In genomic region chr3:131237785-131238633, GRCm38 (mm10) we compare ENCODE assay signal across 7 mouse cellular contexts. TPM values are rescaled to one million over a fixed set of nuclear protein-coding genes. Genes with fewer than 3 reads are reported as not detected.
A peak's percentile ranks its signal among the peaks of the same experiment; 100 is the strongest.
DNase-seq lines count a peak whose midpoint lies in the region; ATAC-seq lines count a peak whose summit lies in the region.

No protein-coding gene starts in this region.

- no peaks in the 10 kb centered on the region for H3K9me3 ChIP-seq in intestine, embryonic 16.5 days (ENCODE audit: control insufficient read depth, low read length)
- H3K9me3 ChIP-seq in midbrain, embryonic 11.5 days (ENCODE audit: control insufficient read depth, low read length): no peaks in the 10 kb centered on the region

- no peaks in the 10 kb centered on the region for H3K27me3 ChIP-seq in intestine, embryonic 16.5 days (replicated peaks; ENCODE audit: control insufficient read depth, insufficient read depth, low read length)
- H3K27me3 ChIP-seq in midbrain, embryonic 11.5 days (ENCODE audit: control insufficient read depth, insufficient read depth, low read length): no peaks in the 10 kb centered on the region

- H3K27ac ChIP-seq in intestine, embryonic 16.5 days (ENCODE audit: low read length): no peak overlapping the region
- H3K27ac ChIP-seq in midbrain, embryonic 11.5 days (ENCODE audit: low read depth, low read length): no peak overlapping the region

- DNase-seq in adrenal gland, adult (ENCODE audit: inconsistent age in 2 of 2, low spot score in 1 of 2): peak; percentile 73 to 88
- DNase-seq in embryo, embryonic 10 days (ENCODE audit: low spot score): peak; percentile 93
- DNase-seq in gastrocnemius, postnatal 25 days: peak; percentile 29
- peak; percentile 54 to 67 for DNase-seq in left cerebral cortex, postnatal 36 days (ENCODE audit: low spot score in 2 of 2)
- peak; percentile 98 for DNase-seq in midbrain, embryonic 11.5 days (ENCODE audit: low spot score, missing footprints)
- DNase-seq in skeletal muscle tissue, adult 2 months (ENCODE audit: low read depth, low spot score): peak; percentile 56

- no peak overlapping the region for H3K4me2 ChIP-seq in intestine, embryonic 16.5 days (ENCODE audit: low read depth, low read length)
- H3K4me2 ChIP-seq in midbrain, embryonic 11.5 days: peak overlapping the region; percentile 1; the same call in 1 of the 2 replicates

- intact Hi-C loops in left cerebral cortex, postnatal 36 days (cut with DNase I): loop anchor here (1.0 to 10.0 kb wide), 2 partner anchors 420 to 473 kb away; no protein-coding TSS in a partner anchor

- 62% methylated on average over 19 of the region's 19 CpGs for WGBS in intestine, embryonic 16.5 days
- 63% methylated on average over 19 of the region's 19 CpGs for WGBS in midbrain, embryonic 11.5 days

- no peaks in the 10 kb centered on the region for H3K4me1 ChIP-seq in intestine, embryonic 16.5 days (ENCODE audit: control insufficient read depth, insufficient read depth, low read length)
- no peaks in the 10 kb centered on the region for H3K4me1 ChIP-seq in midbrain, embryonic 11.5 days (ENCODE audit: control insufficient read depth, insufficient read depth, low read length)

- no peak overlapping the region for H3K4me3 ChIP-seq in intestine, embryonic 16.5 days (ENCODE audit: low read length)
- no peak overlapping the region for H3K4me3 ChIP-seq in midbrain, embryonic 11.5 days (ENCODE audit: low read depth, low read length)

- no peak overlapping the region for H3K9ac ChIP-seq in intestine, embryonic 16.5 days (ENCODE audit: low read depth, low read length)
- no peak overlapping the region for H3K9ac ChIP-seq in midbrain, embryonic 11.5 days (ENCODE audit: low read length)

- peaks cover 14% of the 10 kb centered on the region; the same call in 1 of the 2 replicates for H3K36me3 ChIP-seq in intestine, embryonic 16.5 days (ENCODE audit: control insufficient read depth, insufficient read depth, low read length)
- H3K36me3 ChIP-seq in midbrain, embryonic 11.5 days (ENCODE audit: control insufficient read depth, insufficient read depth, low read length): no peaks in the 10 kb centered on the region

- peak; percentile 78 for ATAC-seq in intestine, embryonic 16.5 days
- peak; percentile 92 for ATAC-seq in midbrain, embryonic 11.5 days (ENCODE audit: low FRiP score)

RNA-seq across cellular contexts. Expression of gene Hadh, which starts 33.9 kb away (rescaled TPM):
- total RNA-seq in gastrocnemius, postnatal 25 days (2021): 100 to 1,000 TPM; 159 to 184 TPM
- 369 and 438 TPM in 2 replicates for polyA plus RNA-seq in intestine, embryonic 16.5 days (2015; fragmentation: Nextera tagmentation; extraction: Ambion mirVana)
- total RNA-seq in left cerebral cortex, postnatal 36 days (2021): 10 to 100 TPM; 18.7 to 25.0 TPM
- polyA plus RNA-seq in midbrain, embryonic 11.5 days (2014; fragmentation: Nextera tagmentation; extraction: Ambion mirVana): 66.5 and 71.6 TPM in 2 replicates

Comparison
In these comparisons a context has a peak if more than half of its experiments do, and no peak if none do; other contexts are left out.
1. DNase-seq: peak in every context shown above with its lines; median percentile 98 in midbrain, embryonic 11.5 days; 93 in embryo, embryonic 10 days; 80 in adrenal gland, adult; 60 in left cerebral cortex, postnatal 36 days; 56 in skeletal muscle tissue, adult 2 months; 29 in gastrocnemius, postnatal 25 days.
2. RNA of gene Hadh, which starts 33.9 kb away (total RNA-seq): 159 to 184 TPM in gastrocnemius, postnatal 25 days; 18.7 to 25.0 TPM in left cerebral cortex, postnatal 36 days; every median in the first group is over 4 times any median in the second.